In genomic region chr13:103472216-103472615, GRCm38 (mm10) we compare ENCODE assay signal across 10 mouse cellular contexts.
"Had no signal": no experiment of that assay in that cellular context is flagged by ENCODE, and none has a peak within 500 bp of the region (broad histone marks: within the 10 kb centered on the region; RNA-seq: fewer than 3 reads in every experiment).

No protein-coding gene starts in this region.

- DNase-seq: kidney, adult 9 months; kidney, postnatal 14 days; kidney, postnatal 4 days; layer of hippocampus, adult 9-11 months; liver, embryonic 13.5 days; lung, adult 2 months; lung, postnatal 14 days; lung, postnatal 4 days; thymus, adult 18-20 months; thymus, postnatal 36 days had no signal
